Mouse (Mus musculus): ENCODE measurements around the gene Olfr780.

- TF ChIP-seq POLR2A (IDR thresholded peaks at IDR 0.05; ENCODE audit: borderline replicate concordance, extremely low read depth, low read depth, low read length), result no peak
- TF ChIP-seq CTCF (IDR thresholded peaks at IDR 0.05; ENCODE audit: insufficient read depth, low read length), result no peak
Observed at GRCm38 (mm10) chr10:129271081-129271535, 46.8 kb upstream of the Olfr780 start, which contains the start of gene Olfr777.

Measured in lung, adult 2 months (tissue).